Mouse (Mus musculus) stomach, embryonic 15.5 days (tissue): ENCODE results near the gene Atxn7. TPM values are rescaled to one million over a fixed set of nuclear protein-coding genes. Genes with fewer than 3 reads are reported as not detected.

Source experiments
- ATAC-seq: fragments of 200-750 bp; cut with Nextera tagmentation; 2 replicates; pipeline ENCODE4 v1.8.0; 2017; ENCODE audit warnings: low read depth, moderate number of reproducible peaks, moderate TSS enrichment; ENCODE audit not compliant: insufficient read depth, low FRiP score
- H3K27ac ChIP-seq: fragments of 300-500 bp; sonication (generic); 2 replicates; pipeline ENCODE4 v1.5.1; 2015; ENCODE audit warnings: mild to moderate bottlenecking, inconsistent platforms
- H3K27me3 ChIP-seq: fragments of 300-500 bp; sonication (generic); replicated peaks from 2 replicates; pipeline ENCODE4 v1.6.1; 2015; ENCODE audit warnings: inconsistent platforms
- H3K36me3 ChIP-seq: fragments of 300-500 bp; sonication (generic); 2 replicates; pipeline ENCODE4 v1.6.1; 2015; ENCODE audit warnings: inconsistent platforms
- H3K4me1 ChIP-seq: fragments of 300-500 bp; sonication (generic); 2 replicates; pipeline ENCODE4 v1.6.1; 2015; ENCODE audit warnings: inconsistent platforms
- H3K4me2 ChIP-seq: fragments of 300-500 bp; sonication (generic); 2 replicates; pipeline ENCODE4 v1.6.1; 2015; ENCODE audit warnings: mild to moderate bottlenecking, inconsistent platforms
- H3K4me3 ChIP-seq: fragments of 300-500 bp; sonication (generic); replicated peaks from 2 replicates; pipeline ENCODE4 v1.5.1; 2015; ENCODE audit warnings: inconsistent platforms
- H3K9ac ChIP-seq: fragments of 300-500 bp; sonication (generic); 2 replicates; pipeline ENCODE4 v1.6.1; 2015; ENCODE audit warnings: inconsistent platforms
- H3K9me3 ChIP-seq: fragments of 300-500 bp; sonication (generic); 2 replicates; pipeline ENCODE4 v1.6.1; 2016; ENCODE audit warnings: inconsistent platforms
- WGBS: fragments of 180-500 bp; shearing (Covaris S2); methylation state at CpG from one replicate; pipeline ENCODE4 v1.1.7; 2015; 5-methylcytosine and 5-hydroxymethylcytosine counted together
- polyA plus RNA-seq: library from polyadenylated mRNA; unstranded; fragments of >200 nt; fragmentation: Nextera tagmentation; extraction: Ambion mirVana; gene quantifications from 2 replicates; pipeline ENCODE4 v1.2.1, GENCODE M21; 2015

Gene Atxn7
- polyA plus RNA-seq, 1 experiment from 2014 or later: 4.8 TPM

DNA sequence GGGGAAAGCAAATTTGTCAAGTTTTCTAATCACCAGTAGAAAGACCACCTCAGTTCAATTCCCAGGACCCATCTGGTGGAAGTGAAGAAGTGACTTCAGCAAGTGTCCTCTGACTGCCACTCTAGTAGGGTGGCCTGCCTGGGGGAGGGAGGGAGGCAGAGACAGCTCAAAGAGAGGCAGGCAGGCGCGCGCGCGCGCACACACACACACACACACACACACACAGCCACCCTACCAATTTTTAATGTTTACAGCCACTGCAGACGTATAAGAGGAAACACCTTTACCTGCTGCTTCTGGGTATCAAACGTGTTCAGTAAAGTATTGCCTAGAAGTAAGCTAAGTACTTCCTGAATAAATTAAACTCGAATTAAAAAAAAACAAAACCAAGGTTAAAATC lies 1.2 kb upstream of the Atxn7 start:
- H3K27ac ChIP-seq: peak overlapping the region; percentile 90; the same call in 1 of the 2 replicates
- H3K9ac ChIP-seq: peak overlapping the region; percentile 96; the same call in 1 of the 2 replicates
- H3K9me3 ChIP-seq: no peaks in the 10 kb centered on the region
- peak; percentile 48; the same call in 1 of the 2 replicates for ATAC-seq
- no peaks in the 10 kb centered on the region for H3K36me3 ChIP-seq
- no peaks in the 10 kb centered on the region for H3K27me3 ChIP-seq
- peak overlapping the region; percentile 66 for H3K4me2 ChIP-seq
- peak overlapping the region; percentile 88 for H3K4me3 ChIP-seq
- 3% methylated on average over 9 of the region's 9 CpGs for WGBS
- H3K4me1 ChIP-seq: 0 out of 2 replicates have a peak, but pooled peaks cover 7% of the 10 kb centered on the region

DNA sequence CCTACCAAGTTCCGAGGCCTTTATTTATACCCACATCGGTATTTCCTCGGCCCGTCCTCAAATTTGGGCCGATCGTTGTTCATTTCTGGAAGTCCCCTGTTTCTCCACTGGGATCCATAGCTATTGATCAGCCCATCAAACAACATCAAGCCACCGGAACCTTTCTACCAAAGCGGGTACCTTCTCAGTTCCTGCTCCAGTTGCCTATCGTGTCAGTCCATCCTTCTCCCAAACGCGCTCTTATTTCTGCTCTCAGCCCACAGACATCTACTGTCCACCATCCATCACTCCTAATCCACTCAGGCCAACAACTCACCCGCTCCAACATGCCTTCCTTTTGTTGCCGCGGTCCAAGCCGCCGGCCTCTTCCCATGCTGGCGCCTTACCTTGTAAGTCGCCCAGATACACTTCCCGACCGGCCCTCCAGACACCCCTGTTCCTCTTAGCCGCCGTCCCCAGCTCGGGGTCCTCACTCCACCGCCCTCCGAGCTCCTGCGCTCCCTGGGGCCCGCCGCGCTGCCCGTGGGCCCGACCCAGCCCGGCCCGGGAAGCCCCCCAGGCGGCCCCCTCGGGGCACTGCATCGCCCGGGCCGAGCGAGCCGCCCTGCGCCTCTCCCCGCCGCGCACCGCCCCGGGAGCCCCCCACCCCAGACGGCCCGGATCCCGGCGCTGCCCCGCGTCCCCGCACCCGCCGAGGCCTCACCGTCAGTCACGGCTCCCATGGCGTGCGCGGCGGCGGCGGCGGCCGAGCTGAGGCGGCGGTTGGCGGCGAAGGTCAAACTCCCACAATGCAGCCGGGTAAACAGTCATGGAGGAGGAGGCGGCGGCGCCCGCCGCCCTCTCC lies 536 bp upstream of the Atxn7 start:
- Histone ChIP-seq H3K4me1 (0 out of 2 replicates have a peak, but pooled peaks cover 7% of the 10 kb centered on the region), H3K4me3 (peak overlapping the region; percentile 88), H3K9me3 (no peaks in the 10 kb centered on the region), H3K36me3 (no peaks in the 10 kb centered on the region), H3K27ac (peak overlapping the region; percentile 90), H3K27me3 (no peaks in the 10 kb centered on the region), H3K9ac (peak overlapping the region; percentile 96), H3K4me2 (peak overlapping the region; percentile 66)
- peak; percentile 74 for ATAC-seq
- WGBS: under 1% methylated on average over 52 of the region's 75 CpGs

DNA sequence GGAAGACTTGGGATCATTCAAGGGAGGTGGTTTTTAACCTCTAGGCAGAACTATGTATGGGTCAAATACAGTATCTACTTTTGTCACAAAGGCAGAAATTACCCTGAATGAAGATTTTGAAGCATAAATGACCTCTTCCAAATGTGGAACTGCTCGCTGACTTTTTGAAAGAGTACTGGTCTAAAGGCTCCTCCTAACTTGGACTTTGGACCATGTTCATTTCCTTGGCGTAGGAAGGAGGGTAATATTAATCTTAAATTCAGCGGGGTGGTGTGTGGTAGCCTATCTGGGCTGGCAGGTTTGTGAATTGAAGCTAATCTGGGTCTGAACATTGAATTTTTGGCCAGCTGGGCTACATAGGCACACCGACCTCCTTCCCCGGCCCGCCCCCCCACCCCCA lies 1.2 kb downstream of the Atxn7 start:
- H3K9ac ChIP-seq: no peak overlapping the region
- ATAC-seq: no peak
- 72% methylated on average over 6 of the region's 6 CpGs for WGBS
- H3K27me3 ChIP-seq: no peaks in the 10 kb centered on the region
- H3K27ac ChIP-seq: no peak overlapping the region
- no peak overlapping the region for H3K4me3 ChIP-seq
- no peak overlapping the region for H3K4me2 ChIP-seq
- H3K36me3 ChIP-seq: no peaks in the 10 kb centered on the region
- 0 out of 2 replicates have a peak, but pooled peaks cover 7% of the 10 kb centered on the region for H3K4me1 ChIP-seq
- H3K9me3 ChIP-seq: no peaks in the 10 kb centered on the region

DNA sequence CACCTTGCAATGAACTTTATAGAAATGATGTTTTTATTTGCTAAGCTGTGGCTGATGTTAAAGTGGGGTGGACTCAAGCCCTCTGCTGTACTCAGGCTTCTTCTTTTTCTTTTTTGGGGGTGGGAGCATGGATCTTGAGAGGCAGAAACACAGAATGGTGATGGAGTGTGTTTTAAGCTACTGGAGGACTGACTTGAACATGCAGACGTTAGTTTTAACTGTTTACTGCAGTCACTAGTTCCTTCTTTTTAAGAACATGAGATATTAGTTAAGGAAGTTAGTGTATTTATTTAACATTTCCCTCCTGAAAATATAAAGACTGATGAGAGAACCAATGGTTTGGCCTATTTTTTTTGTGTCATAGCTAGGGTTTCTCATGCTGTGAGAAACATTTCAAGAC lies 2.3 kb downstream of the Atxn7 start:
- H3K27me3 ChIP-seq: no peaks in the 10 kb centered on the region
- H3K36me3 ChIP-seq: no peaks in the 10 kb centered on the region
- H3K4me3 ChIP-seq: no peak overlapping the region
- H3K27ac ChIP-seq: no peak overlapping the region
- H3K9me3 ChIP-seq: no peaks in the 10 kb centered on the region
- WGBS: 43% methylated on average over 1 of the region's 1 CpGs
- no peak overlapping the region for H3K9ac ChIP-seq
- ATAC-seq: no peak
- H3K4me1 ChIP-seq: 0 out of 2 replicates have a peak, but pooled peaks cover 7% of the 10 kb centered on the region
- H3K4me2 ChIP-seq: no peak overlapping the region

DNA sequence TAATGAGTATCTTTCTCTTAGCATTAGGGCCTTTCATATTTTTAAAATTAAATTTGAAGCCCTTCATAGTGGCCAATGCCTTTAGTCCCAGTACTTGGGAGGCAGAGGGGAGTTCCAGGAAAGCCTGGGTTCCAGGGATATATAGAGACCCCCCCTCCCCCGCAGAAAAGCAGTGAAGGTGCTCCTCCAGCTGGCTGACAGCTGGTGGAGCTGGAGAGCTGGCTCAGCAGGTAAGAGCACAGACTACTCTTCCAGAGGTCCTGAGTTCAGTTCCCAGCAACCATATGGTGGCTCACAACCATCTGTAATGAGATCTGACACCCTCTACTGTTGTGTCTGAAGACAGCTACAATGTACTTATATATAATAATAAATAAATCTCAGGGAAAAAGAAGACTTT lies 6.4 kb downstream of the Atxn7 start:
- Histone ChIP-seq H3K4me1 (peaks cover 3% of the 10 kb centered on the region; the same call in 1 of the 2 replicates), H3K9ac (no peak overlapping the region), H3K27me3 (no peaks in the 10 kb centered on the region), H3K27ac (no peak overlapping the region), H3K9me3 (no peaks in the 10 kb centered on the region), H3K4me2 (no peak overlapping the region), H3K36me3 (no peaks in the 10 kb centered on the region), H3K4me3 (no peak overlapping the region)
- 34% methylated on average over 1 of the region's 1 CpGs for WGBS
- ATAC-seq: no peak

DNA sequence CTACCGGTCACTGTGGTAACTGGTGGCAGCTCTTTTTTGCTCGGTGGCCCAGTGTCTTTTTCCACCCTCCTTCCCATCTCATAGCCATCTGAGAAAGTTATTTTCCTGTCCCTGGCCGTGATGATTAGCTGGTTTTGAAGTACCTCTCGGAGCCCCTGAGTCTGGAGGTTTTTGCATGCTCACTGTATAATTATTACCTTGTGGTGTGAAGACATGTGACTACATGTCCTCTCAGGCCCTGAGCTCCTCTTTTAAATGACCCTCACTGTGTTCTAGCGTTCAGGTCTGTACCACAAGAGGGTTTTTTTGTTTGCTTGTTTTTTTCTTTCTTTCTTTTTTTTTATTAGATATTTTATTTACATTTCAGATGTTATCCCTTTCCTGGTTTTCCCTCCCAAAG lies 7.2 kb downstream of the Atxn7 start:
- H3K27ac ChIP-seq: no peak overlapping the region
- H3K4me1 ChIP-seq: peaks cover 3% of the 10 kb centered on the region; the same call in 1 of the 2 replicates
- H3K4me3 ChIP-seq: no peak overlapping the region
- H3K27me3 ChIP-seq: no peaks in the 10 kb centered on the region
- 81% methylated on average over 5 of the region's 5 CpGs for WGBS
- ATAC-seq: no peak
- H3K9ac ChIP-seq: no peak overlapping the region
- H3K4me2 ChIP-seq: no peak overlapping the region
- no peaks in the 10 kb centered on the region for H3K9me3 ChIP-seq
- no peaks in the 10 kb centered on the region for H3K36me3 ChIP-seq

DNA sequence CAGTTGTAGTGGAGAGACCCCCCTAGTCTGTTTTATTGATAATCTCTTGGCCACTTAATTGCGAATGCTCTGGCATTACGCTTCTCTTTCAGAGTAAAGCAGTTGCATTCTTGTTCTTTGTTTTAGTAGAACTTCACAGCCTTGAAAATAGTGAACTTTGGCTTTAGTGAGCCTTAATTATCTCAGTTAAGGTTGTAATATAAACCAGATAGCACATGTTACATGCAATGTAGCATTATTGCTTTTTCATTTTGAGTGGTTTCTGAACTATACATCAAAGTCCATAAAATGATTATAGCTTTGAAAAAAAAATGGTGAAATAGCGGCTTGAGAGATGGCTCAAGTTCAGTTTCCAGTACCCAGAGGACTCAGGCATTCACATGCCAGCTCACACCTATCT lies 9.3 kb downstream of the Atxn7 start:
- Histone ChIP-seq H3K4me1 (peaks cover 3% of the 10 kb centered on the region; the same call in 1 of the 2 replicates), H3K27ac (no peak overlapping the region), H3K36me3 (no peaks in the 10 kb centered on the region), H3K27me3 (no peaks in the 10 kb centered on the region), H3K4me3 (no peak overlapping the region), H3K9me3 (no peaks in the 10 kb centered on the region), H3K9ac (no peak overlapping the region), H3K4me2 (no peak overlapping the region)
- no peak for ATAC-seq
- WGBS: 90% methylated on average over 3 of the region's 3 CpGs

DNA sequence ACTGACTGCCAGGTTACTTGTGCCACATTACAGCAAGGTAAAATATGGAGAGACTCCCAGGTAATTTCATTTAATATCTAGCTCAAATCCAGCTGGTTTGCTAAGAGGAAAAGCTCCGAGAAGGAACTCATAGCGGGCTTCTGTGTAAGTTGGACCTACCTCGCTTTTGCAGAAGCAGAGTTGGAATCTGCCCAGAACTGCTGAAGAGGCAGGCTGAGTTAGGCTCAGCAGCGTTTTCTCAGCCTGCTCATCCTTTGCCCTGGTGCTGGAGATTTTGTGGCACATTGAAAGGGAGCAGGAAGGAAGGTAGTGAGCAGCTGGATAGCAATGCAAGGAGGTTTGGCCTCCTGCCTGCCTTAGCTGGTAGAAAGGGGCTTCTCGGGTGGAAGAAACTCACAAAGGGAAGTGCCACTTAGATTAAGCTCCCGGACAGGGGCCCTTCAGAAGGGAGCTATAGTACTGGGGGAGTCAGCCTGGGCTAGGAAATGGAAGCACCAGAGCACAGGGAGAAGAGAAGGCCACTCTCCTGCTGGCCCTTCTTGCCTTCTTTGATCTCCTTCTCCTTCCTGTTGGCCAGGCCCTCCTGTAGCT lies 10.5 kb downstream of the Atxn7 start:
- H3K4me2 ChIP-seq: no peak overlapping the region
- ATAC-seq: no peak
- H3K27ac ChIP-seq: no peak overlapping the region
- no peak overlapping the region for H3K9ac ChIP-seq
- no peaks in the 10 kb centered on the region for H3K27me3 ChIP-seq
- WGBS: 55% methylated on average over 6 of the region's 6 CpGs
- no peak overlapping the region for H3K4me3 ChIP-seq
- no peaks in the 10 kb centered on the region for H3K36me3 ChIP-seq
- no peaks in the 10 kb centered on the region for H3K9me3 ChIP-seq
- H3K4me1 ChIP-seq: peaks cover 3% of the 10 kb centered on the region; the same call in 1 of the 2 replicates

DNA sequence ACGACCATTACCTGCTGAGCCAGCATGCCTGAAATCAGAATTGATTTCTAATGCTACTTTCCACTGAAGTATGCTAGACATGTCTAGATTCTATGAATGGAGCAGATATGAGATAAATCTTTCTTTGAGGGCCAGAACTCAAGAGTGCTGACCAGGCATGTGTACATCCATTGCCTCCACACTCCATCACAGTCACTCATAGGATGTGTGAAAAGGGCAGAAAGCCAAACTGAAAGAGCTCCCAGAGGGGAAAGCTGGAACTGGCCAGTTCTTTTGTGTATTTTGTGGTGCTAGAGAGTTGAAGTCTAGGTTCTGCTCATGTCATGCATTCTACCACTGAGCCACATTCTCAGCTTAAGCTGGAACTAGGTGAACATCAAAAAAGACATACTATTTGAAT lies 16.3 kb downstream of the Atxn7 start:
- no peak overlapping the region for H3K4me3 ChIP-seq
- no peak overlapping the region for H3K27ac ChIP-seq
- 72% methylated on average over 1 of the region's 1 CpGs for WGBS
- H3K9ac ChIP-seq: no peak overlapping the region
- no peaks in the 10 kb centered on the region for H3K27me3 ChIP-seq
- H3K36me3 ChIP-seq: no peaks in the 10 kb centered on the region
- no peak for ATAC-seq
- H3K9me3 ChIP-seq: no peaks in the 10 kb centered on the region
- no peaks in the 10 kb centered on the region for H3K4me1 ChIP-seq
- H3K4me2 ChIP-seq: no peak overlapping the region

DNA sequence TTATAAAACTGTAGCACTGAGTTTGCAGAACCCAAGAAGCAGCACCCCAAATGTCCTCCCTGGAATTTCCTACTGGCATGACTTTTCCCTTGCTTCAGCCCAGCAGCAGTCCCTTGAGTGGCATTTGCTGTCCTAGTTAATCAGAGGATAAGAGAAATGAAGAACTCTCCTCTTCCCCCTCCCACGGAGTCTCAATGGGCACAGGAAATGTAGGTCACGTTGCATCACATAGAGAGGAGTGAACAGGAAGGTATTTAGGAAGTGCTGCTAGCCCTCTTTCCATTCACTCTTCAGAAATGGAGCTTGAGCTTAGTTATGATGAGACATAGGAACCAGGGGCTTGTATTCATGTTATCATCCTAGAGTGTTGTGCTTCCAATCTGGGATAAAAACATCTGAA lies 20.0 kb downstream of the Atxn7 start:
- H3K9ac ChIP-seq: no peak overlapping the region
- no peaks in the 10 kb centered on the region for H3K27me3 ChIP-seq
- ATAC-seq: no peak
- no peak overlapping the region for H3K4me3 ChIP-seq
- H3K27ac ChIP-seq: no peak overlapping the region
- 44% methylated on average over 2 of the region's 2 CpGs for WGBS
- no peaks in the 10 kb centered on the region for H3K36me3 ChIP-seq
- H3K4me1 ChIP-seq: no peaks in the 10 kb centered on the region
- H3K9me3 ChIP-seq: no peaks in the 10 kb centered on the region
- H3K4me2 ChIP-seq: no peak overlapping the region

DNA sequence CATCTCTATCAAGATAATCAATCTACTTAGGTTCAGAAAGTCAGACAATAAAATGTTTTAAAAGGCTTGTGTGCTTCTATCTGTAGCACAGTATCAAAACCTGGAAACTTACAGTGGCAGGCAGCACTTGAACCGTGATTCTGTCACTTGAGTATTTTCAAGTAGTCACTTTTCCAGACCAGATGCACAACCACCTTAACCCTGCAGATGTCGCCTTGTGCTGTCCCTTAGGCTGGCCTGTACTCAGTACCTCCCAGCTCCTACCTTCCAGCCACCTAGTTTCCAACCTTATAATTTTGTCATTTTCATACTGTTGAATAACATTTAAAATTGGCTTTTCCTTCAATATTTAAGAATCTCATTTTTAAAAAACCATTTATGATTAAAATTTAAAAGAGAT lies 20.9 kb downstream of the Atxn7 start:
- Histone ChIP-seq H3K4me3 (no peak overlapping the region), H3K36me3 (no peaks in the 10 kb centered on the region), H3K4me2 (no peak overlapping the region), H3K9me3 (no peaks in the 10 kb centered on the region), H3K27me3 (no peaks in the 10 kb centered on the region), H3K27ac (no peak overlapping the region), H3K4me1 (no peaks in the 10 kb centered on the region), H3K9ac (no peak overlapping the region)
- ATAC-seq: no peak
- WGBS: 61% methylated on average over 2 of the region's 2 CpGs

DNA sequence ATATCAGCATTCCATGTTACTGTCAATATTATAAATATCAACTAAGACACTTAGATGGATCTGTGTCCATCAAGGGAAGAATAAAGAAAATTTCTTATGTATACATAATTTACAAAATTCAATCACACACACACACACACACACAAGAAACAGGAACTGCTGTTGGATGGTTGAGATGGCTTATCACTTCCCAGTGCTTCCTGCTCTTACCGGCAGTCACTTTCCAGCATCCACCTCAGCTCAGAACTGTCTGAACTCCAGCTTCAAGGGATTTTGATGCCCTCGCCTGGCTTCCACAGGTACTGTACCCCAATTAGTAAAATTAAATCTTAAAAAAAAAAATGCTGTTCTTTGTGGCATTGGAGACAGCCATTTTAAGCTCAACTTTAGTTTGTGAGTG lies 27.2 kb downstream of the Atxn7 start:
- Histone ChIP-seq H3K36me3 (no peaks in the 10 kb centered on the region), H3K27ac (no peak overlapping the region), H3K4me2 (no peak overlapping the region), H3K4me1 (no peaks in the 10 kb centered on the region), H3K27me3 (no peaks in the 10 kb centered on the region), H3K4me3 (no peak overlapping the region), H3K9me3 (no peaks in the 10 kb centered on the region), H3K9ac (no peak overlapping the region)
- WGBS: 62% methylated on average over 2 of the region's 2 CpGs
- no peak for ATAC-seq
